Mouse (Mus musculus) adrenal gland, postnatal 10 days (tissue): ENCODE measurements around the gene Gm17606. TPM values are rescaled to one million over a fixed set of nuclear protein-coding genes. Genes with fewer than 3 reads are reported as not detected.
"Not testable (repeated sequence)": the region's sequence is repeated elsewhere in the genome, so short reads cannot be mapped to it uniquely, and the experiment has no call there.

Source experiments
- DNase-seq: peaks from one replicate; pipeline ENCODE4 v3.0.0; 2021; ENCODE audit warnings: mixed read lengths
- long read RNA-seq, 2 experiments: library from polyadenylated mRNA; stranded (forward); transcript quantifications; one replicate each; pipeline ENCODE4 v2.0.0; 2021
- total RNA-seq, 2 experiments: library from RNA; stranded (reverse); gene quantifications; 2 replicates each; pipeline ENCODE4 v1.2.3; 2021

Gene Gm17606
- not detected for total RNA-seq
- long read RNA-seq, experiment 1, partial matches to known transcripts = 0 of 1 reads
- long read RNA-seq, experiment 1, other reads (novel, unspliced or antisense) = 1 of 1 reads
- long read RNA-seq, experiment 2 = 0 reads

DNA sequence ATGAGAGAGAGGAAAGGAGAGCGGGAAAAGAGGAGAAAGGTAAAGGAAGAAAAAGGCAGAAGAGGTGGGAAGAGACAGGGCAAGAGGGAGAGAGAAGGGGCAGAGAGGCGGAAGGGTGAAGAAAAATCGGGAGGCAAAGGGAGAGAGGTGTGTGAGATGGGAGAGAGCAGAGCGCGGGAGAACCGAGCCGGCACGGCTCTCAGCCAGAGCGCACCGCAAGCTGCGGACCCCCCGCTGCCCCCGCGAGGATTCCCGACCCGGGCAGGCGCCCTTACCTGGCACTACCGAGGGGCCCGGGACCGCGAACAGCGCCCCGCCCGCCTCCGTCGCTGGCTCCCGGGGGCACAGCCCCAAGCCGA lies at the start of gene Gm17606:
Gm17606 (plus strand) TSS at position 7 of the 359 bp plus-strand sequence.
- DNase-seq = no peak

DNA sequence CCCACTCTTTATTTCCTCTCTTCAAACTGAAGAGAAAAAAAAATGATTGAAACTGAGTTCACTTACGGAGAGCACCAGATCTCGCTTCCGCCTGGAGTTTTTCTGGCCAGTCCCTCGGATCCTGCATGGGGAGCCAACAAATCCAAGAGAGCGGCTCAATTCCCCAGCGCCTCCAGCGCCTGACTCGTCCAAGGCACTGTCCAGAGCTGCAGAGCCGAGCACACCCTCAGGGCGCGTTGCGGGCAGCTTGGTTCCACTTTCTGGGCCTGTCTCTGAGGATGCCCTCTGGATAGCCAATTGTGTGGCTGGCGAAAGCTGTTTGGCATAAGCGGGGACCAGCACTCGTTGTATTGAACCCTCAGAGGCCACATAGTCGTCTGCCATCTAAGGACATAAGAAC lies 49.7 kb upstream of the Gm17606 start:
- no peak for DNase-seq

DNA sequence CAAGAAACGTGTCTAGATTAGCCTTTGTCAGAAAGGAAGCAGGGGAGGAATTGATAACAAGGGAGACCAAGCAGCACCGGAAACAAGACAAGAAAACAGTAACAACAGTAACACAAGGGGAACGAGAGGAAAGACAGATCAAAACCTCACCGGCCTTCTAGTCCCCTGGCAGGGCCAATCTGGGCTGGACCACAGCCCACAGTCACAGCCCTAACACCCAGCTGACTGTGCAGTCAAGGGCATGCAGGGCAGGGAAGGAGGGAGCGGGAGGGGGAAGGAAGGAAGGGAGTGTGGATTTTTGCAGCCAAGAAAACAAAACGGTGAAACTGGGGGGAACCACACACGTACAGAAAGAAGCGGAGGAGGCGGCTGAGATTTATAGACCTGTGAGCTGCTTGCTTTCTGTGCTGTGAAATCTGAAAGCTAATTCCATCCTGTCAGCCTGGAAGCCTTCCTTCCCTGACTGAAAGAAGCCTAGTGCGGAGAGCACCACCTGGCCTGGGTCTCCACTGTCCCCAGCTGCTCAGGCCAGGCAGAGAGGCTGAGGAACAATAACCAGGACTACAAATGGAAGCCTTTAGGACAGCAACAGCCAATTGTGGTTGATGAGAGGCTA lies 48.3 kb upstream of the Gm17606 start:
- DNase-seq = peak; percentile 78

GRCm38 (mm10) chr14:54594055-54594454 lies 46.7 kb upstream of the Gm17606 start:
- no peak for DNase-seq

DNA sequence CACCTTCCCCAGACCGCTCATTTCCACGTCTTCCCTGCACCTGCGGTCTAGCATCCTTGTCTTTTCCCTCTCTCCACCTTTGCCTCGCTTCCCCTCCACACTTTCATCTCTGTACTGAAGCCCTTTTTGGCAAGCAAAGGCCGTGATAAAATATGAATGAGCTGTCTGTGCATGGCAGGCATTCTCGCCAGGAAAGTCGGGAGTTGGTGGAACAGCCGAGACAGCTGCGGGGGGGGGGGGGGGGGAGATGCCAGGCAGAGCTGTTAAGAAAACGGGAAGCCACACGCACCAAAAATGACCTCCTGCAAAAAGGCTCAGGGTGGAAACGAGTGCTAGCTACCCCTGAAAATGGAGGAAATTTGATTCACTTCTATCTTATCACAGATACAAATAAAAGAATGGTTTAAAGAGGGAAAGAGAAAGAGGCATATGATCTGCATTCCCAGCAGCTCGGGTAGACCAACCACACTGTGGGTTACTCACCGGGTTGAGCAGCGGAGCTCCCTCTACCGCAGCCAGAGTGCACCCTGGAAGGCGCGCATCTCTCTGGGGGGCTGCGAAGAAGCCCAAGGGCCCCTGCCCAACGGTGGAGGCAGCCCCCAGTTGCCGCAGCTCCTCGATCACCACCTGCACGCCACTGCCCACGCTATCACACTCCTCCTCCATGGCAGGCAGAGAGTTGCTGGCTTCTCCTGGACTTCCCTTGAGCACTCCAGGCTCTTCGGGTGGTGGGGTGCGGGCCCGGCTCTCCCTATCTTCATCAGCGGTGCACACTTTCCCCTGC lies 45.9 kb upstream of the Gm17606 start:
- no peak for DNase-seq

DNA sequence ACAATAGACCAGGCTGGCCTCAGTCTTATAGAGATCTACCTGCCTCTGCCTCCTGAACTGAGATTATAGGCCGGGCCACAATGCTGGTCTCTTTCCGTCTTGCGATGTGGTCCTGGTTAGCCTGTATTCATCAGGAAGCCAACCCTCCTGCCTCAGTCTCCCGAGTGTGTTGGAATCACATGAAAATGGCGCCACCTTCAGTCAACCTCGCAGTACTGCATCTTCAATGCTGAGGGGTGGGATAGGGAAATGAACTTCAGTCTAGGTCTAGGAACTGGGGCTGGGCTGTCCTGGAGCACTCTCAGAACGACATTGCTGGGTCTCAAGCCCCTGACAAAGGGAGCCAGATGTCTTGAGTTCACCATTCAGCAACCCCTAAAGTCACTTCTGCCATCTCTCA lies 43.7 kb upstream of the Gm17606 start:
- no peak for DNase-seq

DNA sequence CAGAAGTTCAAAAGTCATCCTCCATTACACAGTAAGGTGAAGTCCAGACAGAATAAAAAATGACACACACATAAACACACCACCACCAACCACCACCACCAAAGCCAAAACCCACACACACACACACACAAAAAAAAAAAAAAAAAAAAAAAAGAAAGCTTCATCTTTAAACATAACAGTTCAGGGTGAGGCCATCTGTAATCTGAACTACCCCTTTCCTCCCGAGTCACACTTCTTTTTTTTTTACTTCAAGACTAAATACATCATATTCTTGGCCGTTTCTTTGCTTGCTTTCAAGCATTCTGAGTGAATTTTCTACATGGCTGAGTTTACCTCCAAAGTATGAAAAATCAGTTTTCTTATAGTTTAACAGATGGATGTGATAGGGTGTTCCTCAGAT lies 39.2 kb upstream of the Gm17606 start:
- DNase-seq = no peak

GRCm38 (mm10) chr14:54602613-54603012 lies 38.1 kb upstream of the Gm17606 start:
- DNase-seq = peak; percentile 40

GRCm38 (mm10) chr14:54603038-54603654 lies 37.6 kb upstream of the Gm17606 start:
- DNase-seq = peak; percentile 97

- no peak for DNase-seq
Measured at GRCm38 (mm10) chr14:54603686-54604085, 37.1 kb upstream of the Gm17606 start.

- DNase-seq = peak; percentile 91
Measured at GRCm38 (mm10) chr14:54605752-54606321, 34.9 kb upstream of the Gm17606 start, which contains the start of gene 4931414P19Rik. Gene 4931414P19Rik (minus strand): TSS chr14:54605993.

- no peak for DNase-seq
Measured at GRCm38 (mm10) chr14:54607226-54607625, 33.5 kb upstream of the Gm17606 start.

DNA sequence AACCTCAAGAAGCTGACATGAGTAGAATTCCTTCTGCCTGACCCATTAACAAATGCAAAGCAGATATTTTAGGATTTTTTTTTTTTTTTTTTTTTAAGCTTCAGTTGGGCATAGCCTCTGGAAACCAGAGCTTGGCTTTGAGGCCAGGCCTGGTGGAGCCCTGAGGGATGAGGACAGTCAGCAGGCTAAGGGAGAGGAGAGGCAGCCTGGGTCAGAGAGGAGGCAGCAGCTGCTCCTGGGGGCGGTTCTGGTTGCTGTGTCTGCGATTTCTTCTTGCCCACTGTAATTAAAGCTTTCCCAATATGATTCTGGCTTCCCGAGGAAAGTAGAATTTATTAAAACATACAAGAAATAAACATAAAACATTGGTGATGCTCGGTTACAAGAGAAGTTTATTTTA lies 31.5 kb upstream of the Gm17606 start:
- DNase-seq = no peak

- DNase-seq = peak; percentile 48
Measured at GRCm38 (mm10) chr14:54609962-54610361, 30.8 kb upstream of the Gm17606 start.

GRCm38 (mm10) chr14:54610648-54611047 lies 30.1 kb upstream of the Gm17606 start:
- DNase-seq = no peak

- not testable (repeated sequence) for DNase-seq
Measured at GRCm38 (mm10) chr14:54614130-54614529, 26.6 kb upstream of the Gm17606 start.

DNA sequence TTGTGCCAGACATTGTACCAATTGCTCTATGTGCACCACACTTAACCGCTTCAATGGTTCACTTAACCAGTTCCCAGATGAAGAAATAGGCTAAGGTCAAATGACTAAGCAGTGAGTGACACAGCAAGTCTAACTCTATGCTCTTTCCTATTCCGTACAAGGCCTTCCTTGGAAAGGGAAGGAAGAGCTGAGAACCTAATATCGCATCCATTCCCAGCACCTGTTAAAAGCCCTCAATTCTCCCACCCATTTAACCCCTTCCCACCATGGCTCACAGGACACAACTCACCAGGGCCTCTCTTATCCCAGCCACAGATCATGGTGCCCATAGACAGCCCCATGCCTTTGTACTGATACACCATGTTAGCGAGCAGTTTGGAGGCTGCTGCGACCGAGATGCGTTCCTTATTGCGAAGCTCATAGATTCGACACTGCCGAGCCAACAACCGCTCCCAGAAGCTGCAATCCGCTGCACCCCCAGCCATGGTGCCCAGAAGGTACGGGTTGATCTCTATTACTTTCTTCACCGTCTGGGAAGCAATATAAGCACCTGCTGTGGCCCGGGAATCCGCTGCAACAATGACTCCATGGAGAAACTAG lies 24.4 kb upstream of the Gm17606 start:
- DNase-seq = no peak

DNA sequence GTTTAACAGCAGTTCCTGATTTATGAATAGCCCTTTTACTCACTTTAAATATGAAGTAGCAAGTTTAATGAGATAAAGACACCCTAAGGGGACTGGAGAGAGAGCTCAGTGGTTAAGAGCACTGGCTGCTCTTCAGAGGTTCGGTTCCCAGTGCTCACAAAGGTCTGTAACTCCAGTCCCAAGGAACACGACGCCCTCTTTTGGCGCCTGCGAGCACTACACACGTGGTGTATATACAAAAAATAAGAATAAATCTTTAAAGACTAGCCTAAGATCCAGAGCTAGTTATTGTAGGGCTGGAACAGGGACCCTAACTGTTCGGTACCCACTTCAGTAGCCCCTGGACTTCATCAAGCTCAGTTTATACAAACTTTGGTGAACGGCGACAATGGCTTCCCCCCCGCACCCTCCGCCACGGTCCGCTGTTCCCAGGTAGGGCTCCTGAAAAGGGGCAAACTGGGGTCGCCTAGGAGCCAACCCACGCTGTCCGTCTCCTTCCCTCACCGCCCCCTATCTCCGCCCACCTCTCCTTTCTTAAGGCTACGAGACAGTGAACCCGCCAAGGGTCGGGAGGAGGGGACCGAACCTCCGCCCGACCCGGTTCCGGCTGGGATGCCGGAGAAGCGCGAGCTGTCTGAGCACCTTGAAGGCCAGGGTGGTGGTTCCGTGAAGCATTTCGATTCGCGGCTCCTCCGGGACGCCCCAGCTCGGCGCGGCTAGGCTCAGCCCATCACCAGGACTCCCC lies 23.4 kb upstream of the Gm17606 start:
- no peak for DNase-seq

- DNase-seq = peak; percentile 87
Measured at GRCm38 (mm10) chr14:54617897-54618365, 22.8 kb upstream of the Gm17606 start, which contains the start of gene Psmb5. Gene Psmb5 (minus strand): TSS chr14:54618022.

DNA sequence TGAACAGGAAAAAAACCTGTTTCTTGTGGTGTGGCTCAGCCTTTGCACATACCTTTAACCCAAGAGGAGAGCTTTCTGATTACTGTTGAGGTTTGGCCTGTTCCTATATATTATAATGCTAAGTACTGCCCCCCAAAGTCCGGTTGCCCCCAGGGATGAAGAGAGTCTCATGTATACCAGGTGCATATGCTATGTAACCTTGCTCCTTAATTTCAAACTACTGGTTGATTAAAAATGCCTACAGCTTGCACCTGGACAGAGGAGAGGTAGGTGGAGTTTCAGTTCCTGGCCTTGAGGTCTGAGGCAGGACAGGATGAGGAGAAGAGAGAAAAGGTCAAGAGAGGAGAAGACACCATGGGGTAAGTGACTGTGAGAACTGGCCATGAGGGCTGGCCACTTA lies 19.6 kb upstream of the Gm17606 start, which contains the start of gene Psmb11:
Psmb11 (plus strand) TSS at position 301 of the 400 bp plus-strand sequence.
- no peak for DNase-seq

DNA sequence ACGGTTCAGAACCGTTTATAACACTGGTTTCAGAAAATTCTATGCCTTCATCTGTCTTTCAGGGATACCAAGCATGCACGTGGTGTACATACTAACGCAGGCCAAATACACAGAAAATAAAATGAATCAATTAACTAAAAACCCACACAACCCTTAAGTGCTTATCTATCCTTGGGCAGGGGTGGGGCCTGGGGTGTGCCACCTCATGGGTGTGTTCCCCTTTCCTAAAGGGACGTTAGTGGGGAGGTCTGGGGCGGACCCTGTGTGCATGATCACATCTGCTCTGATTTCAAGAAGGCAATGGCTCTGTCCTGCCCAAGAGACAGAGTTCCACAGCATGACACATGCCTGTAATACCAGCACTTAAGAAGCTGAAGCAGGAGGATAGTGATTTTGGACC lies 17.4 kb upstream of the Gm17606 start:
- DNase-seq = no peak
